9 mouse cellular contexts compared by ENCODE assay signal in the genomic region with DNA sequence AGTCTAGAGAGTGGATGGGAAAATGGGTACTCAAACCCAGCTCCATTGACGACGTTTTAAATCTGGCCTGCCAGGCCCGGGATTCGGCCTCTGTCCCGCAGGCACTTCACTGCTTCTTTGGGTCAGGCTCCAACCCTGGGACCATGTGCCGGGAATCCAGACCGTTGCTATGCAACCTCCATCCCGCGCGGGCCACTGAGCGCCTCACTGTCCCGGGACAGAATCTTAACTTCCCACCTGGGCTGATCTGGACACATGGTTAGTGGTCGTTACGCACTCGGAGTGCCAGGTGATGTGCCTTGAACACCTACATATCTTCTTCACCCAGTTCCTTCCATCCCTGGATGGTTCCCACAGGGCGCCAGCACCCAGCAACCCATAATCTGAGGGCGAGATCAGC. TPM values are rescaled to one million over a fixed set of nuclear protein-coding genes. Genes with fewer than 3 reads are reported as not detected.
DNase-seq lines count a peak whose midpoint lies in the region; ATAC-seq and TF ChIP-seq lines count a peak whose summit lies in the region.
"Had no signal": no experiment of that assay in that cellular context is flagged by ENCODE, and none has a peak within 500 bp of the region (broad histone marks: within the 10 kb centered on the region; RNA-seq: fewer than 3 reads in every experiment).

No protein-coding gene starts in this region.

- no peak for DNase-seq in lung, postnatal 0 days (ENCODE audit: low spot score)
- no peak for DNase-seq in lung, postnatal 25 days (ENCODE audit: low spot score)
- DNase-seq in embryo, embryonic 10 days (ENCODE audit: low spot score) = peak; percentile 14
- DNase-seq in neural tube, embryonic 11.5 days (ENCODE audit: low spot score) = peak; percentile 30
- DNase-seq in spleen, adult 12 weeks (ENCODE audit: low spot score) = no peak
- no peak for DNase-seq in layer of hippocampus, postnatal 14 days (ENCODE audit: low spot score in 2 of 2)
- DNase-seq in gastrocnemius, adult 18-20 months (ENCODE audit: low spot score) = no peak

- TF ChIP-seq EP300 in lung, postnatal 0 days (IDR thresholded peaks at IDR 0.05) = no peak

- H3K4me1 ChIP-seq in lung, postnatal 0 days (ENCODE audit: insufficient read depth, low read depth, low read length) = no peaks in the 10 kb centered on the region
- peaks cover 7% of the 10 kb centered on the region; the same call in 1 of the 2 replicates for H3K4me1 ChIP-seq in hindbrain, embryonic 12.5 days
- no peaks in the 10 kb centered on the region for H3K4me1 ChIP-seq in neural tube, embryonic 11.5 days (ENCODE audit: control insufficient read depth, insufficient read depth, low read length)

- no peak for ATAC-seq in lung, postnatal 0 days
- peak; percentile 49 for ATAC-seq in hindbrain, embryonic 12.5 days (ENCODE audit: low FRiP score)
- no peak for ATAC-seq in neural tube, embryonic 11.5 days (ENCODE audit: insufficient read depth, low FRiP score, low TSS enrichment)

- H3K4me3 ChIP-seq in lung, postnatal 0 days (ENCODE audit: low read depth, low read length) = no peak overlapping the region
- H3K4me3 ChIP-seq in hindbrain, embryonic 12.5 days = peak overlapping the region; percentile 60
- peak overlapping the region; percentile 54 for H3K4me3 ChIP-seq in neural tube, embryonic 11.5 days (ENCODE audit: low read depth, low read length)
- H3K4me3 ChIP-seq: myocyte had no signal

- no peak overlapping the region for H3K9ac ChIP-seq in lung, postnatal 0 days (replicated peaks; ENCODE audit: low read depth)
- peak overlapping the region; percentile 79 for H3K9ac ChIP-seq in hindbrain, embryonic 12.5 days
- peak overlapping the region; percentile 72 for H3K9ac ChIP-seq in neural tube, embryonic 11.5 days (ENCODE audit: low read length)

- peak overlapping the region; percentile 73 for H3K4me2 ChIP-seq in lung, postnatal 0 days (replicated peaks; ENCODE audit: low read depth, low read length)
- H3K4me2 ChIP-seq in hindbrain, embryonic 12.5 days (replicated peaks) = peak overlapping the region; percentile 64
- peak overlapping the region; percentile 65 for H3K4me2 ChIP-seq in neural tube, embryonic 11.5 days (ENCODE audit: low read depth)

- no peaks in the 10 kb centered on the region for H3K9me3 ChIP-seq in lung, postnatal 0 days (ENCODE audit: low read length)
- no peaks in the 10 kb centered on the region for H3K9me3 ChIP-seq in hindbrain, embryonic 12.5 days (replicated peaks)
- H3K9me3 ChIP-seq in neural tube, embryonic 11.5 days (ENCODE audit: control insufficient read depth, low read length) = no peaks in the 10 kb centered on the region

- no peak for TF ChIP-seq CTCF in lung, postnatal 0 days (IDR thresholded peaks at IDR 0.05)

- H3K27ac ChIP-seq in lung, postnatal 0 days (ENCODE audit: low read length) = no peak overlapping the region
- H3K27ac ChIP-seq in hindbrain, embryonic 12.5 days = no peak overlapping the region
- no peak overlapping the region for H3K27ac ChIP-seq in neural tube, embryonic 11.5 days (ENCODE audit: low read depth, low read length)

- no peaks in the 10 kb centered on the region for H3K36me3 ChIP-seq in lung, postnatal 0 days (ENCODE audit: insufficient read depth, low read length)
- no peaks in the 10 kb centered on the region for H3K36me3 ChIP-seq in hindbrain, embryonic 12.5 days
- H3K36me3 ChIP-seq in neural tube, embryonic 11.5 days (ENCODE audit: control insufficient read depth, insufficient read depth, low read length) = no peaks in the 10 kb centered on the region

- whole genome bisulfite sequencing in lung, postnatal 0 days = 29% methylated on average over 17 of the region's 17 CpGs
- WGBS in hindbrain, embryonic 12.5 days = 24% methylated on average over 17 of the region's 17 CpGs
- 17% methylated on average over 16 of the region's 17 CpGs for WGBS in neural tube, embryonic 11.5 days

- H3K27me3 ChIP-seq in lung, postnatal 0 days (replicated peaks; ENCODE audit: insufficient read depth, low read length) = no peaks in the 10 kb centered on the region
- H3K27me3 ChIP-seq in hindbrain, embryonic 12.5 days = peaks cover 7% of the 10 kb centered on the region; the same call in 1 of the 2 replicates
- 0 out of 2 replicates have a peak, but pooled peaks cover 2% of the 10 kb centered on the region for H3K27me3 ChIP-seq in neural tube, embryonic 11.5 days (ENCODE audit: control insufficient read depth, insufficient read depth, low read length)

RNA-seq across cellular contexts. Expression of gene Pdzd4, which starts 1.0 kb away (rescaled TPM):
- polyA plus RNA-seq in lung, postnatal 0 days (2015; fragmentation: Nextera tagmentation; extraction: Ambion mirVana) = 0.20 and 0.32 TPM in 2 replicates
- 2.7 and 2.8 TPM in 2 replicates for polyA plus RNA-seq in hindbrain, embryonic 12.5 days (2016; fragmentation: Nextera tagmentation; extraction: Ambion mirVana)
- 1.1 and 1.7 TPM in 2 replicates for polyA plus RNA-seq in neural tube, embryonic 11.5 days (2014; fragmentation: Nextera tagmentation; extraction: Ambion mirVana)
- total RNA-seq in layer of hippocampus, postnatal 14 days (2021) = 100 to 1,000 TPM in 1 of 2 experiments, 10 to 100 TPM in 1; 94.8 to 104 TPM
- 1 to 10 TPM in 1 of 2 experiments, under 1 TPM in 1; 0.66 to 1.0 TPM for total RNA-seq in gastrocnemius, adult 18-20 months (2021)

RNA-seq across cellular contexts. Expression of gene Ssr4, which starts 36.9 kb away (rescaled TPM):
- 237 and 286 TPM in 2 replicates for polyA plus RNA-seq in lung, postnatal 0 days (2015; fragmentation: Nextera tagmentation; extraction: Ambion mirVana)
- 125 and 138 TPM in 2 replicates for polyA plus RNA-seq in hindbrain, embryonic 12.5 days (2016; fragmentation: Nextera tagmentation; extraction: Ambion mirVana)
- polyA plus RNA-seq in neural tube, embryonic 11.5 days (2014; fragmentation: Nextera tagmentation; extraction: Ambion mirVana) = 134 and 136 TPM in 2 replicates
- total RNA-seq in layer of hippocampus, postnatal 14 days (2021) = 100 to 1,000 TPM; 100 to 103 TPM
- 10 to 100 TPM; 70.2 to 76.6 TPM for total RNA-seq in gastrocnemius, adult 18-20 months (2021)

RNA-seq across cellular contexts. Expression of gene Idh3g, which starts 37.0 kb away (rescaled TPM):
- polyA plus RNA-seq in lung, postnatal 0 days (2015; fragmentation: Nextera tagmentation; extraction: Ambion mirVana) = 146 and 154 TPM in 2 replicates
- 150 and 167 TPM in 2 replicates for polyA plus RNA-seq in hindbrain, embryonic 12.5 days (2016; fragmentation: Nextera tagmentation; extraction: Ambion mirVana)
- polyA plus RNA-seq in neural tube, embryonic 11.5 days (2014; fragmentation: Nextera tagmentation; extraction: Ambion mirVana) = 197 and 198 TPM in 2 replicates
- total RNA-seq in layer of hippocampus, postnatal 14 days (2021) = 100 to 1,000 TPM; 166 TPM
- 100 to 1,000 TPM; 375 to 389 TPM for total RNA-seq in gastrocnemius, adult 18-20 months (2021)

RNA-seq across cellular contexts. Expression of gene Srpk3, which starts 49.5 kb away (rescaled TPM):
- polyA plus RNA-seq in lung, postnatal 0 days (2015; fragmentation: Nextera tagmentation; extraction: Ambion mirVana) = 2.2 and 2.3 TPM in 2 replicates
- 2.7 and 5.4 TPM in 2 replicates for polyA plus RNA-seq in hindbrain, embryonic 12.5 days (2016; fragmentation: Nextera tagmentation; extraction: Ambion mirVana)
- 6.2 and 7.2 TPM in 2 replicates for polyA plus RNA-seq in neural tube, embryonic 11.5 days (2014; fragmentation: Nextera tagmentation; extraction: Ambion mirVana)
- total RNA-seq in layer of hippocampus, postnatal 14 days (2021) = 1 to 10 TPM; 7.0 to 7.8 TPM
- 10 to 100 TPM; 34.1 to 35.2 TPM for total RNA-seq in gastrocnemius, adult 18-20 months (2021)

Comparison
In these comparisons a context has a peak if more than half of its experiments do, and no peak if none do; other contexts are left out.
1. DNase-seq: peak in embryo, embryonic 10 days (single experiment) and neural tube, embryonic 11.5 days (single experiment); none in lung, postnatal 0 days (single experiment), lung, postnatal 25 days (single experiment), spleen, adult 12 weeks (single experiment), layer of hippocampus, postnatal 14 days (0 of 2) and gastrocnemius, adult 18-20 months (single experiment).
2. Peak in every context shown above with its lines, with median percentiles within 50 percentile points of each other: H3K4me2 ChIP-seq.